Mouse (Mus musculus) cerebellum, adult 2 months (tissue): ENCODE measurements around the gene Rubcn.

Experiments
- CTCF ChIP-seq: fragments of 200-500 bp; IDR thresholded peaks from 2 replicates; pipeline ENCODE4 v1.5.1; 2011; ENCODE audit warnings: low read depth, mild to moderate bottlenecking, control low read depth, low read length, moderate library complexity, borderline replicate concordance; ENCODE audit not compliant: insufficient read depth
- POLR2A ChIP-seq: fragments of 200-500 bp; IDR thresholded peaks from 2 replicates; pipeline ENCODE4 v1.6.1; 2011; ENCODE audit warnings: low read length, control low read depth, borderline replicate concordance; ENCODE audit not compliant: insufficient read depth

GRCm38 (mm10) chr16:32807408-32808185 is 70.0 kb downstream of the Rubcn start:
- no peak for TF ChIP-seq CTCF
- no peak for TF ChIP-seq POLR2A
